Mouse (Mus musculus) midbrain, embryonic 12.5 days (tissue): ENCODE measurements around the gene Msantd2. TPM values are rescaled to one million over a fixed set of nuclear protein-coding genes. Genes with fewer than 3 reads are reported as not detected.

Source experiments
- ATAC-seq: fragments of 200-750 bp; cut with Nextera tagmentation; 2 replicates; pipeline ENCODE4 v1.8.0; 2017; ENCODE audit warnings: low read depth, moderate TSS enrichment, moderate library complexity; ENCODE audit not compliant: low FRiP score
- H3K27ac ChIP-seq: fragments of 300-500 bp; sonication (generic); replicated peaks from 2 replicates; pipeline ENCODE4 v1.5.1; 2016; ENCODE audit warnings: mild to moderate bottlenecking
- H3K27me3 ChIP-seq: fragments of 300-500 bp; sonication (generic); 2 replicates; pipeline ENCODE4 v1.6.1; 2016; ENCODE audit warnings: mild to moderate bottlenecking
- H3K36me3 ChIP-seq: fragments of 300-500 bp; sonication (generic); 2 replicates; pipeline ENCODE4 v1.6.1; 2016
- H3K4me1 ChIP-seq: fragments of 300-500 bp; sonication (generic); 2 replicates; pipeline ENCODE4 v1.6.1; 2016
- H3K4me2 ChIP-seq: fragments of 300-500 bp; sonication (generic); replicated peaks from 2 replicates; pipeline ENCODE4 v1.6.1; 2016; ENCODE audit warnings: mild to moderate bottlenecking, moderate library complexity
- H3K4me3 ChIP-seq: fragments of 300-500 bp; sonication (generic); 2 replicates; pipeline ENCODE4 v1.5.1; 2016; ENCODE audit warnings: mild to moderate bottlenecking
- H3K9ac ChIP-seq: fragments of 300-500 bp; sonication (generic); replicated peaks from 2 replicates; pipeline ENCODE4 v1.6.1; 2016; ENCODE audit warnings: mild to moderate bottlenecking, moderate library complexity
- H3K9me3 ChIP-seq: fragments of 300-500 bp; sonication (generic); 2 replicates; pipeline ENCODE4 v1.6.1; 2016; ENCODE audit warnings: mild to moderate bottlenecking
- WGBS: fragments of 180-500 bp; shearing (Covaris S2); methylation state at CpG from one replicate; pipeline ENCODE4 v1.1.7; 2016; 5-methylcytosine and 5-hydroxymethylcytosine counted together
- polyA plus RNA-seq: library from polyadenylated mRNA; unstranded; fragments of >200 nt; fragmentation: Nextera tagmentation; extraction: Ambion mirVana; gene quantifications from 2 replicates; pipeline ENCODE4 v1.2.1, GENCODE M21; 2016

The Msantd2 gene
- 45.7 and 53.3 TPM in 2 replicates for polyA plus RNA-seq

GRCm38 (mm10) chr9:37488611-37489396, at the start of gene Msantd2:
Gene Msantd2 (plus strand): TSS chr9:37489319.
- no peaks in the 10 kb centered on the region for H3K27me3 ChIP-seq
- H3K9ac ChIP-seq = peak within 1 kb of the TSS; percentile 97
- H3K4me2 ChIP-seq = peak within 1 kb of the TSS; percentile 84
- H3K4me1 ChIP-seq = peaks cover 27% of the 10 kb centered on the region
- H3K27ac ChIP-seq = peak within 1 kb of the TSS; percentile 98
- H3K9me3 ChIP-seq = no peaks in the 10 kb centered on the region
- under 1% methylated on average over 33 of the region's 44 CpGs for WGBS
- peak; percentile 98 for ATAC-seq
- H3K36me3 ChIP-seq = no peaks in the 10 kb centered on the region
- peak within 1 kb of the TSS; percentile 99 for H3K4me3 ChIP-seq

GRCm38 (mm10) chr9:37452401-37452800, 36.7 kb upstream of the Msantd2 start:
- no peaks in the 10 kb centered on the region for H3K36me3 ChIP-seq
- no peak for ATAC-seq
- no peak overlapping the region for H3K9ac ChIP-seq
- 1% methylated on average over 5 of the region's 5 CpGs for WGBS
- H3K27ac ChIP-seq = peak overlapping the region; percentile 60
- no peak overlapping the region for H3K4me3 ChIP-seq
- H3K4me1 ChIP-seq = peaks cover 61% of the 10 kb centered on the region
- peak overlapping the region; percentile 18 for H3K4me2 ChIP-seq
- no peaks in the 10 kb centered on the region for H3K9me3 ChIP-seq
- H3K27me3 ChIP-seq = peaks cover 81% of the 10 kb centered on the region

- Histone ChIP-seq H3K4me1 (peaks cover 67% of the 10 kb centered on the region), H3K4me2 (no peak overlapping the region), H3K27ac (no peak overlapping the region), H3K4me3 (no peak overlapping the region), H3K9ac (no peak overlapping the region), H3K36me3 (no peaks in the 10 kb centered on the region), H3K27me3 (peaks cover 85% of the 10 kb centered on the region), H3K9me3 (no peaks in the 10 kb centered on the region)
- 29% methylated on average over 4 of the region's 4 CpGs for WGBS
- no peak for ATAC-seq
Observed at GRCm38 (mm10) chr9:37453328-37453727, 35.8 kb upstream of the Msantd2 start.

- H3K9me3 ChIP-seq = no peaks in the 10 kb centered on the region
- H3K36me3 ChIP-seq = no peaks in the 10 kb centered on the region
- peak; percentile 81 for ATAC-seq
- H3K27me3 ChIP-seq = peaks cover 88% of the 10 kb centered on the region
- H3K4me2 ChIP-seq = peak overlapping the region; percentile 12; the same call in 1 of the 2 replicates
- peak overlapping the region; percentile 64 for H3K27ac ChIP-seq
- H3K4me3 ChIP-seq = no peak overlapping the region
- 4% methylated on average over 6 of the region's 6 CpGs for WGBS
- H3K4me1 ChIP-seq = peaks cover 73% of the 10 kb centered on the region
- H3K9ac ChIP-seq = no peak overlapping the region
Observed at GRCm38 (mm10) chr9:37454011-37454492, 35.1 kb upstream of the Msantd2 start.

GRCm38 (mm10) chr9:37454991-37455390, 34.1 kb upstream of the Msantd2 start:
- Histone ChIP-seq H3K27ac (peak overlapping the region; percentile 64), H3K4me3 (no peak overlapping the region), H3K4me1 (peaks cover 80% of the 10 kb centered on the region), H3K9me3 (no peaks in the 10 kb centered on the region), H3K27me3 (peaks cover 91% of the 10 kb centered on the region), H3K36me3 (no peaks in the 10 kb centered on the region), H3K4me2 (no peak overlapping the region; the same call in 1 of the 2 replicates), H3K9ac (no peak overlapping the region)
- peak; percentile 32; the same call in 1 of the 2 replicates for ATAC-seq
- 2% methylated on average over 3 of the region's 3 CpGs for WGBS

GRCm38 (mm10) chr9:37455868-37456267, 33.3 kb upstream of the Msantd2 start:
- WGBS = 1% methylated on average over 8 of the region's 8 CpGs
- Histone ChIP-seq H3K27me3 (peaks cover 91% of the 10 kb centered on the region), H3K4me3 (no peak overlapping the region; the same call in 1 of the 2 replicates), H3K9me3 (no peaks in the 10 kb centered on the region), H3K27ac (peak overlapping the region; percentile 64; the same call in 1 of the 2 replicates), H3K4me2 (peak overlapping the region; percentile 52), H3K36me3 (no peaks in the 10 kb centered on the region), H3K9ac (no peak overlapping the region), H3K4me1 (peaks cover 88% of the 10 kb centered on the region)
- no peak for ATAC-seq

GRCm38 (mm10) chr9:37456481-37456910, 32.6 kb upstream of the Msantd2 start:
- peak overlapping the region; percentile 54; the same call in 1 of the 2 replicates for H3K27ac ChIP-seq
- H3K27me3 ChIP-seq = peaks cover 92% of the 10 kb centered on the region
- H3K4me2 ChIP-seq = peak overlapping the region; percentile 52
- ATAC-seq = peak; percentile 56
- no peaks in the 10 kb centered on the region for H3K36me3 ChIP-seq
- peaks cover 88% of the 10 kb centered on the region for H3K4me1 ChIP-seq
- 0% methylated on average over 18 of the region's 20 CpGs for WGBS
- peak overlapping the region; percentile 28; the same call in 1 of the 2 replicates for H3K9ac ChIP-seq
- peak overlapping the region; percentile 32 for H3K4me3 ChIP-seq
- H3K9me3 ChIP-seq = no peaks in the 10 kb centered on the region

GRCm38 (mm10) chr9:37457151-37457550, 32.0 kb upstream of the Msantd2 start:
- ATAC-seq = no peak
- Histone ChIP-seq H3K4me3 (no peak overlapping the region), H3K36me3 (no peaks in the 10 kb centered on the region), H3K4me2 (no peak overlapping the region), H3K27ac (peak overlapping the region; percentile 54; the same call in 1 of the 2 replicates), H3K9me3 (no peaks in the 10 kb centered on the region), H3K4me1 (peaks cover 84% of the 10 kb centered on the region), H3K9ac (no peak overlapping the region), H3K27me3 (peaks cover 95% of the 10 kb centered on the region)
- WGBS = 31% methylated on average over 1 of the region's 1 CpGs

- H3K4me2 ChIP-seq = peak overlapping the region; percentile 91
- H3K27ac ChIP-seq = peak overlapping the region; percentile 80; the same call in 1 of the 2 replicates
- WGBS = under 1% methylated on average over 9 of the region's 9 CpGs
- peak overlapping the region; percentile 63 for H3K9ac ChIP-seq
- H3K4me1 ChIP-seq = peaks cover 60% of the 10 kb centered on the region
- no peaks in the 10 kb centered on the region for H3K36me3 ChIP-seq
- ATAC-seq = no peak
- H3K27me3 ChIP-seq = peaks cover 92% of the 10 kb centered on the region
- H3K9me3 ChIP-seq = no peaks in the 10 kb centered on the region
- H3K4me3 ChIP-seq = peak overlapping the region; percentile 55
Observed at GRCm38 (mm10) chr9:37459665-37460042, 29.5 kb upstream of the Msantd2 start.

- WGBS = under 1% methylated on average over 69 of the region's 81 CpGs
- ATAC-seq = peak; percentile 63
- peak overlapping the region; percentile 91 for H3K4me2 ChIP-seq
- H3K9me3 ChIP-seq = no peaks in the 10 kb centered on the region
- H3K9ac ChIP-seq = peak overlapping the region; percentile 63
- peaks cover 86% of the 10 kb centered on the region for H3K27me3 ChIP-seq
- peaks cover 54% of the 10 kb centered on the region for H3K4me1 ChIP-seq
- H3K36me3 ChIP-seq = no peaks in the 10 kb centered on the region
- peak overlapping the region; percentile 55 for H3K4me3 ChIP-seq
- peak overlapping the region; percentile 80 for H3K27ac ChIP-seq
Observed at GRCm38 (mm10) chr9:37460043-37460960, 28.8 kb upstream of the Msantd2 start.

GRCm38 (mm10) chr9:37460961-37461340, 28.2 kb upstream of the Msantd2 start:
- H3K9ac ChIP-seq = peak overlapping the region; percentile 63; the same call in 1 of the 2 replicates
- H3K9me3 ChIP-seq = no peaks in the 10 kb centered on the region
- no peaks in the 10 kb centered on the region for H3K36me3 ChIP-seq
- H3K27ac ChIP-seq = no peak overlapping the region
- H3K27me3 ChIP-seq = peaks cover 80% of the 10 kb centered on the region
- H3K4me2 ChIP-seq = peak overlapping the region; percentile 91
- H3K4me1 ChIP-seq = peaks cover 47% of the 10 kb centered on the region
- peak overlapping the region; percentile 55 for H3K4me3 ChIP-seq
- WGBS = 5% methylated on average over 5 of the region's 5 CpGs
- ATAC-seq = no peak
